Mouse (Mus musculus): ENCODE data around the gene Olfr1380. TPM values are rescaled to one million over a fixed set of nuclear protein-coding genes. Genes with fewer than 3 reads are reported as not detected.
"Not testable (repeated sequence)": the region's sequence is repeated elsewhere in the genome, so short reads cannot be mapped to it uniquely, and the experiment has no call there.

Gene Olfr1380
- polyA plus RNA-seq, 1 experiment, result not detected

GRCm38 (mm10) chr11:49597149-49597548 is 40.5 kb downstream of the Olfr1380 start:
- peak; percentile 0; the same call in 1 of the 2 replicates for TF ChIP-seq CTCF (IDR thresholded peaks at IDR 0.05; ENCODE audit: extremely low read depth, insufficient read depth, low read length)
- H3K27ac ChIP-seq (ENCODE audit: insufficient read depth, low read length); H3K4me3 ChIP-seq (ENCODE audit: insufficient read depth, low read length); H3K4me1 ChIP-seq (ENCODE audit: control insufficient read depth, insufficient read depth, low read length): not testable (repeated sequence)

- H3K27ac ChIP-seq (ENCODE audit: insufficient read depth, low read length); H3K4me3 ChIP-seq (ENCODE audit: insufficient read depth, low read length); H3K4me1 ChIP-seq (ENCODE audit: control insufficient read depth, insufficient read depth, low read length): not testable (repeated sequence)
Observed at GRCm38 (mm10) chr11:49608306-49608705, 51.6 kb downstream of the Olfr1380 start.

DNA sequence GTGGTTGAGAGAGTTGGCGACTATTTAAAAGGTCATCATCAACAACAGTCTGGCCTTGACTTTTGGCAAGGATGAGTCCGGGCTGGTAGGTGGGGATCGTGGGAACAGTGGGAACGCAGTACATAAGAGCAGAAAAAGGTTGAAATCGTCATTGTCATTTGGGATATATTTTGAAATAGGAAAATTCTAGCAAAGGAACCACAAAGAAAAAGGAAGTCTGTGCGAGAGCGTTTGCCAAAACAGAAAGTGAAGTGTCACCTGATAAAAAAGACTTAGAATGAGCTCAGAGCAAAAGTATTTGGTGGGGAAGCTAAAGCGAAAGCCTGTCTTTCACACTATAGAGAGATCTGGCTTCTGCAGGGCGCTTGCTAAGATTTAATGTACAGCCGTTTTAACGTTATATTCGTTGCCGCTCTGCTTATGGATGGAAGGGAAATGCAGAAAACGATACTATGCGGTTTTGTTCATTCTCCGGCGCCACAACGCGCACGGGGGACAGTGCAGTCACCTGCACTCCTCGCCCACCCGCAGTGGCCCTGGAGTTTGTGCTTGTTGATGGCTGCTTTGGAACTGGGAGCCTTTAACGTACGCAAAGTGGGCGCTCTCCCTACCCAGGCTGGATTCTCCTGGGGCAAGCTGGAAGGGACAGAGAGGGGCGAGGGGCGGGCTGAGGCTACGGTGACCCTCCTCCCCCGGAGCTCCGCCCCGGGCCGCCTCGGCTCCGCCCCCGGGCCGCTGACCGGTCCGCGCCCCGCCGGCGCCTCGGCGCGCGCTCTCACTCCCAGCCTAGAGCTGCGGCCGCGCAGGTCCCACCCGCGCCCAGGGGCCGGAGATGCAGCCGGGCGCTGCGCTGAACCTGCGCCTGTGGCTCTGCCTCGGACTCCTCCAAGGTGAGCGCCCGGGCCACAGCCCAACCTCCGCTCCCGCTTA is 52.5 kb downstream of the Olfr1380 start, which contains the start of gene Flt4:
Flt4 (plus strand) TSS at position 326 of the 930 bp plus-strand sequence.
- not testable (repeated sequence) for H3K27ac ChIP-seq (ENCODE audit: insufficient read depth, low read length); H3K4me1 ChIP-seq (ENCODE audit: control insufficient read depth, insufficient read depth, low read length)
- H3K4me3 ChIP-seq (ENCODE audit: insufficient read depth, low read length), result peak within 1 kb of the TSS; percentile 29

DNA sequence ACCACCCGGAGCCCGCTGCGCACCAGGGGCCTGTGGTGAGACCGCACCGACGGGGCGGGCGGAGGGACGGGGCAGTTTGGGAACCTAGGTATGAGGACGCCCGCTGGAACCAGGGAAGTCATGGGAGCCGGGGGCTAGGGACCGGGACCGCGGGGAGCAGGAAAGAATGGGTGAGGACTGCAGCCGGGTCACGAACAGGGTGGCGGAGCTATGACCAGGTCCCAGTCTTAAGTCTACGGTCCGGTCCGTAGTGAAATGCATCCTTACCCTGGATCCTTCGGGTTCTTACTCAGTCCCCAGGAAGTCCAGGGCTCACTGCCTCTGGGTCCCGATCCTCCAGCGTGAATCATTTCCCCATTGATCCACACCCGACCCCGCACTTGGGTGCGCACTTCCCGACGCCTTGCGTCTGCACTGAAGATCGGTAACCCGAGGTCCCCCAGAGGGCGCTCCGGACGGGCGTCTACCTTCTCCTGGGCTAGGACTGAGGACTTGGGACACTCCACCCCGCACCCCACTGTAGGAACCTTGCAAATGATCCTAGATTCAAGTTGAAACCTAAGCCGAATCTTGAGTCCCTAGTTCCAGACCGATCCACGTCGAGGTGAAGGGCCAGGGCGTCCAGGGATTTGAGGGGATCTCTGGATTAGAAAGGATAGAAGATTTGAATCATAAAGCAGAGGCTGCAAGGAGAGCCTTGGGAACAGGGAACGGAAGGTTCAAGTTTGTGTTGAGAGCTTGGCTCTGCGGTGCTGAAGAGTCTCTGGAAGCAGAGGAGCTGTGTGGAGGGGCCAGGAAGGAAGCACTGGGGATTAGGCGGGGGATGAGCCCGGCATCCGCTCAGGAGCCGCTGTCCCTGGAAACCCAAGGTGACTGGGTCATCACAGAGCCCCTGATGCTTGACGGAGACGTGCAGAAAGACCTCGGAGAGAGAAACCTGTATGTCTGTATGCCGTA is 53.5 kb downstream of the Olfr1380 start:
- not testable (repeated sequence) for H3K4me1 ChIP-seq (ENCODE audit: control insufficient read depth, insufficient read depth, low read length); H3K27ac ChIP-seq (ENCODE audit: insufficient read depth, low read length)
- H3K4me3 ChIP-seq (ENCODE audit: insufficient read depth, low read length), result peak overlapping the region; percentile 15

- not testable (repeated sequence) for H3K4me1 ChIP-seq (ENCODE audit: control insufficient read depth, insufficient read depth, low read length); H3K4me3 ChIP-seq (ENCODE audit: insufficient read depth, low read length); H3K27ac ChIP-seq (ENCODE audit: insufficient read depth, low read length)
Observed at GRCm38 (mm10) chr11:49611349-49611748, 54.7 kb downstream of the Olfr1380 start.

DNA sequence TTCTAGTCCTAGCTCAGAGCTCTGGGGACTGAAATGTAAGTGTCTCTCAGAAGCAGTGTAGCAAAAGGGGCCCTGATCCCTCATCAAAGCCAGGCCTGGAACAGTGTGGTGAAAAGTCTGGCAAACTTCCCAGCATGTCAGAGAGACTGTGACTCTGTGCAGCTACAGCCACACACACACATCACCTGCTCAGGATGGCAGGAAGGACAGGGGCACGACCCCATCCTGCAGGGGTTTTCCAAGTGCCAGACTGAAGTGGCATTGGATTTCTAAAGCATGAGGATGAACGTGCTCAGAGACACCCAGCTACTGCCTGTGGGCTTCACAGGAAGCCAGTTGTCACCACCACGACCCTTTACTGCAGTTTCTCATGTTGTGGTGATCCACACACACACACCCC is 55.5 kb downstream of the Olfr1380 start:
- Histone ChIP-seq H3K4me3 (ENCODE audit: insufficient read depth, low read length) (no peak overlapping the region), H3K4me1 (ENCODE audit: control insufficient read depth, insufficient read depth, low read length) (no peaks in the 10 kb centered on the region; the same call in 1 of the 2 replicates), H3K27ac (ENCODE audit: insufficient read depth, low read length) (no peak overlapping the region)
- TF ChIP-seq POLR2A (IDR thresholded peaks at IDR 0.05; ENCODE audit: extremely low read depth, insufficient read depth, low read length), result no peak
- TF ChIP-seq CTCF (IDR thresholded peaks at IDR 0.05; ENCODE audit: extremely low read depth, insufficient read depth, low read length), result no peak

DNA sequence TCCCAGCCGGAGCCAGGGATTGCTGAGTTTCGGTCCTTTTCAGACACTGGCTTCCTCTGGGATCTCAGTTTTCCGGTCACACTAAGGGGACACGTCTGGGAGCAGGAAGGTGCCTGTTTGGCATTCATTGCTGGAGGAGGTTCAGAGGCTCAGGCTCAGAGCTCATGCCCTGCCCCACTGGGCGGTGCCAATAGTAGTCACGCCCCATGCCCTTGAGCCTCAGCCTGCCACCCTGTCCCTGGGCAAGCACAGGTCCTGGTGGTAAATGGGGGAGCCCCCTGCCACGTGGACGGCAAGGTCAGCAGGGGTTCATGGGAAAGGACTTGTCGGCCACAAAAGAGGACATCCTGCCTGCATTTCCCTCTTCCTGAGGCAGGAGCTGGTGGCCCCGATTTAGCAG is 56.7 kb downstream of the Olfr1380 start:
- Histone ChIP-seq H3K4me3 (ENCODE audit: insufficient read depth, low read length) (no peak overlapping the region), H3K4me1 (ENCODE audit: control insufficient read depth, insufficient read depth, low read length) (no peaks in the 10 kb centered on the region; the same call in 1 of the 2 replicates), H3K27ac (ENCODE audit: insufficient read depth, low read length) (no peak overlapping the region)
- TF ChIP-seq POLR2A (IDR thresholded peaks at IDR 0.05; ENCODE audit: extremely low read depth, insufficient read depth, low read length), result no peak
- TF ChIP-seq CTCF (IDR thresholded peaks at IDR 0.05; ENCODE audit: extremely low read depth, insufficient read depth, low read length), result no peak

Other genes with a start within 250 kb of the Olfr1380 start
- not detected in 2 replicates for gene Olfr1391, start 234.1 kb upstream of the Olfr1380 start, polyA plus RNA-seq (2012; rRNA removed)
- gene Olfr1390, start 221.7 kb upstream of the Olfr1380 start, polyA plus RNA-seq (2012; rRNA removed), result not detected in 2 replicates
- not detected in 2 replicates for gene Olfr1389, start 133.8 kb upstream of the Olfr1380 start, polyA plus RNA-seq (2012; rRNA removed)
- gene Olfr1388, start 120.3 kb upstream of the Olfr1380 start, polyA plus RNA-seq (2012; rRNA removed), result 0.09 and 0.13 TPM in 2 replicates
- not detected in 2 replicates for gene Olfr1387, start 101.5 kb upstream of the Olfr1380 start, polyA plus RNA-seq (2012; rRNA removed)
- gene Olfr1386, start 91.8 kb upstream of the Olfr1380 start, polyA plus RNA-seq (2012; rRNA removed), result not detected in 2 replicates
- not detected in 2 replicates for gene Olfr1385, start 67.8 kb upstream of the Olfr1380 start, polyA plus RNA-seq (2012; rRNA removed)
- not detected in 2 replicates for gene Olfr1384, start 50.2 kb upstream of the Olfr1380 start, polyA plus RNA-seq (2012; rRNA removed)
- not detected in 2 replicates for gene Olfr1383, start 37.2 kb upstream of the Olfr1380 start, polyA plus RNA-seq (2012; rRNA removed)
- not detected in 2 replicates for gene Olfr1382, start 28.6 kb upstream of the Olfr1380 start, polyA plus RNA-seq (2012; rRNA removed)
- not detected in 2 replicates for gene Olfr1381, start 13.4 kb upstream of the Olfr1380 start, polyA plus RNA-seq (2012; rRNA removed)
- 1.9 and 2.1 TPM in 2 replicates for gene Flt4, start 52.4 kb downstream of the Olfr1380 start, polyA plus RNA-seq (2012; rRNA removed)
- gene Scgb3a1, start 106.7 kb downstream of the Olfr1380 start, polyA plus RNA-seq (2012; rRNA removed), result 0.55 TPM in 1 of 2 replicates, not detected in the other
- gene Cnot6, start 155.8 kb downstream of the Olfr1380 start, polyA plus RNA-seq (2012; rRNA removed), result 24.4 and 27.4 TPM in 2 replicates
- gene Gfpt2, start 237.3 kb downstream of the Olfr1380 start, polyA plus RNA-seq (2012; rRNA removed), result 10.9 and 11.4 TPM in 2 replicates

All from cortical plate, adult 2 months (tissue).